Mouse (Mus musculus) duodenum, adult 2 months (tissue): ENCODE measurements around the gene Ffar3. TPM values are rescaled to one million over a fixed set of nuclear protein-coding genes. Genes with fewer than 3 reads are reported as not detected.

Experiments used
- polyA plus RNA-seq: library from polyadenylated mRNA; depleted of rRNA; stranded (reverse); fragments of >200 nt; gene quantifications from 2 replicates; pipeline ENCODE4 v1.2.3, GENCODE M21; 2012; ENCODE audit warnings: low replicate concordance; rRNA removed

Gene Ffar3
- 1.8 and 1.9 TPM in 2 replicates for polyA plus RNA-seq

DNA sequence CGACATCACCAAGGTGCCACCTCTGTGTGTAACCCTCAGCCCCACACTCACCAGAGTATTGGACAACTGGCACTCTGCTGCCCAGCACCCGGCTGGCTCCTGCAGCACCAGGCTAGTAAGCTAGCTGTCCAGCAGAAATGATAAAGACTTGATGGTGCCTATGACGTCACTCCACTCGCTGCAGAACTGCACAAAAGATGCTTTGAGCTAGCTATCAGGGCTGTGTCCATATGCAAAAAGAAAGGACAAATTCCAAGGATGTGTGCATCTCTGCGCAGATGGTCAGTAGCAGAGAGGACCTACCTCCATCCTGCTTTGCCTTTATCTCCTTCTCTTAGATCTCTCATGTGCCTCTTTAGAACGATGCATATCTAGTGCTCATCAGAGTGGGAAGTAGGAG, at the start of gene Ffar3:
Gene Ffar3 (minus strand): TSS at position 101 of the 400 bp plus-strand sequence.

DNA sequence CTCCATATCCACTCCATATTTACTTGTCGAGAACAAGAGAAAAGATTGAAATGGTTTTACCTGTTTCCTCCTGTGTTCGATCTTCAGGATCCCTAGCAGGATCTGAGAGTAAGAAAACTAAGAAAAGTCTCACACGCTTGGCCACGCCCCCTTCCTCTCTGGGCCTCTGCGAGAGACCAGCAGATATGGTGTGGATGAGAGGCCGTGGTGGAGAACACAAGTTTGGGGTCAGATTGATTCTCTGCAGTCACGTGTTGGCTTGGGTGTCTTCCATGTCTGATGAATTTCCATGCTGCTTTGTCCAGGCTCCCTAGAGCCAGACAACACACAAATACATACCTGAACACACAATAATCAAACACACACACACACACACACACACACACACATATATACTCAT, 24.2 kb upstream of the Ffar3 start, which contains the start of gene Cd22:
Gene Cd22 (minus strand): TSS at position 167 of the 400 bp plus-strand sequence.

DNA sequence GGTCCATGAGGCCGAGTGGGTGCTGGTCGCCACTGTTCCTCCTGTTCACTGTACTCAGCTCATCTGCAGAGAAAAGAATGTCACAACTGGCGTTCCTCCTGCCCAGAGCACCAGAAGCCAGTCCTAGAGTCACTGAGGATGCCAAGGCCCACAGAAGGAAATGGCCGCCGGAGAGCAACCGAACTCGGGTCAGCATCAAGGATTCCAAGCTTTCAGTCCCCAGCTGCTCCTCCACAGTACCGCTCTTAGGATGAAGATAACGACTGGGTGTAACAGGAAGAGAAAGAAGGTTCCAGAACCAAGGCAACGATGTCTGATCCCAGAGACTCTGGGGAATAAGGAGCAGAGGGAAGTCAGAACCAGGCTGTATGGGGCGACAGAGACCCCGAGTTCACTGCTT, 5.5 kb upstream of the Ffar3 start, which contains the start of gene Ffar1:
Gene Ffar1 (minus strand): TSS at position 101 of the 400 bp plus-strand sequence.

DNA sequence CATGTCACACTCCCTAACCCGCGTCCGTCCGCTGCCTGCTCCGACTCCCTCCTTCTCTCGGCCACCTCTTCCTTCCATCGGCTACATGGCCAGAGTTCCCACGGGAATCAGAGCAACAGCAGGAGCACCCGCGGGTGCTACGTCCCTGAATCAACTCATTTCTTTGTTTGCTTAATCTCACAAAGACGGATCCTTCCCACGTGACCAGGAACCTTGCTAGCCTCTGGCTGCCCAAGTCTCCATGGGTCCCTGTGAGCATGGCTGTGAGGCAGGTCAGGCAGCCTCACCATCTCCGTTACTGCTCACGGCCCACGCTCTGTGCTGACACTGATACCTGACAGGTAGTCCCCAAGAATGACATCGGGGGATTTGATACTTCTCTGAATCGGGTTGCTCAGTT, 32.3 kb downstream of the Ffar3 start, which contains the start of gene Ffar2:
Gene Ffar2 (minus strand): TSS at position 101 of the 400 bp plus-strand sequence.

Other genes starting within 250 kb of the Ffar3 start
- 1.1 and 3.8 TPM in 2 replicates for gene Upk1a, start 243.3 kb downstream of the Ffar3 start, polyA plus RNA-seq
- gene Cox6b1, start 230.0 kb downstream of the Ffar3 start, polyA plus RNA-seq = 382 and 584 TPM in 2 replicates
- gene Etv2, start 220.3 kb downstream of the Ffar3 start, polyA plus RNA-seq = not detected in 2 replicates
- 73.7 and 104 TPM in 2 replicates for gene Rbm42, start 205.9 kb downstream of the Ffar3 start, polyA plus RNA-seq
- gene Haus5, start 191.2 kb downstream of the Ffar3 start, polyA plus RNA-seq = 4.7 and 7.0 TPM in 2 replicates
- not detected in 2 replicates for gene Pmis2, start 184.6 kb downstream of the Ffar3 start, polyA plus RNA-seq
- gene 2200002J24Rik, start 157.3 kb downstream of the Ffar3 start, polyA plus RNA-seq = 10.2 and 19.1 TPM in 2 replicates
- 0.88 and 2.5 TPM in 2 replicates for gene Atp4a, start 144.0 kb downstream of the Ffar3 start, polyA plus RNA-seq
- 237 and 269 TPM in 2 replicates for gene Tmem147, start 126.6 kb downstream of the Ffar3 start, polyA plus RNA-seq
- not detected in 2 replicates for gene Gapdhs, start 112.5 kb downstream of the Ffar3 start, polyA plus RNA-seq
- 0.18 and 0.44 TPM in 2 replicates for gene Sbsn, start 104.7 kb downstream of the Ffar3 start, polyA plus RNA-seq
- 1.8 and 2.2 TPM in 2 replicates for gene Dmkn, start 92.4 kb downstream of the Ffar3 start, polyA plus RNA-seq
- gene Krtdap, start 68.3 kb downstream of the Ffar3 start, polyA plus RNA-seq = not detected in 2 replicates
- 13.3 and 15.3 TPM in 2 replicates for gene Ffar2, start 32.4 kb downstream of the Ffar3 start, polyA plus RNA-seq
- 0.26 and 0.87 TPM in 2 replicates for gene Ffar1, start 5.4 kb upstream of the Ffar3 start, polyA plus RNA-seq
- gene Cd22, start 24.2 kb upstream of the Ffar3 start, polyA plus RNA-seq = 0.71 and 3.5 TPM in 2 replicates
- 0.37 and 0.68 TPM in 2 replicates for gene Mag, start 58.7 kb upstream of the Ffar3 start, polyA plus RNA-seq
- 0.68 and 13.0 TPM in 2 replicates for gene Hamp2, start 68.5 kb upstream of the Ffar3 start, polyA plus RNA-seq
- gene Hamp, start 87.9 kb upstream of the Ffar3 start, polyA plus RNA-seq = 2.0 and 2.1 TPM in 2 replicates
- 107 and 186 TPM in 2 replicates for gene Usf2, start 100.6 kb upstream of the Ffar3 start, polyA plus RNA-seq
- 331 and 790 TPM in 2 replicates for gene Lsr, start 117.3 kb upstream of the Ffar3 start, polyA plus RNA-seq
- 6.0 and 7.2 TPM in 2 replicates for gene Fam187b, start 117.6 kb upstream of the Ffar3 start, polyA plus RNA-seq
- 32.5 and 36.7 TPM in 2 replicates for gene Fxyd5, start 186.3 kb upstream of the Ffar3 start, polyA plus RNA-seq
- 5.4 and 7.1 TPM in 2 replicates for gene Fxyd7, start 195.3 kb upstream of the Ffar3 start, polyA plus RNA-seq
- gene Fxyd1, start 201.0 kb upstream of the Ffar3 start, polyA plus RNA-seq = 72.1 and 108 TPM in 2 replicates
- gene Lgi4, start 203.2 kb upstream of the Ffar3 start, polyA plus RNA-seq = 3.1 and 4.7 TPM in 2 replicates
- 18.4 and 81.6 TPM in 2 replicates for gene Fxyd3, start 220.5 kb upstream of the Ffar3 start, polyA plus RNA-seq